Mouse (Mus musculus): ENCODE measurements around the gene Itga2b. TPM values are rescaled to one million over a fixed set of nuclear protein-coding genes. Genes with fewer than 3 reads are reported as not detected.

Gene Itga2b
- total RNA-seq (2014; fragmentation: Nextera tagmentation), result 27.3 and 37.6 TPM in 2 replicates
- 72.3 and 76.1 TPM in 2 replicates for total RNA-seq (2017)
- 23.5 and 27.8 TPM in 2 replicates for polyA plus RNA-seq (2012)

DNA sequence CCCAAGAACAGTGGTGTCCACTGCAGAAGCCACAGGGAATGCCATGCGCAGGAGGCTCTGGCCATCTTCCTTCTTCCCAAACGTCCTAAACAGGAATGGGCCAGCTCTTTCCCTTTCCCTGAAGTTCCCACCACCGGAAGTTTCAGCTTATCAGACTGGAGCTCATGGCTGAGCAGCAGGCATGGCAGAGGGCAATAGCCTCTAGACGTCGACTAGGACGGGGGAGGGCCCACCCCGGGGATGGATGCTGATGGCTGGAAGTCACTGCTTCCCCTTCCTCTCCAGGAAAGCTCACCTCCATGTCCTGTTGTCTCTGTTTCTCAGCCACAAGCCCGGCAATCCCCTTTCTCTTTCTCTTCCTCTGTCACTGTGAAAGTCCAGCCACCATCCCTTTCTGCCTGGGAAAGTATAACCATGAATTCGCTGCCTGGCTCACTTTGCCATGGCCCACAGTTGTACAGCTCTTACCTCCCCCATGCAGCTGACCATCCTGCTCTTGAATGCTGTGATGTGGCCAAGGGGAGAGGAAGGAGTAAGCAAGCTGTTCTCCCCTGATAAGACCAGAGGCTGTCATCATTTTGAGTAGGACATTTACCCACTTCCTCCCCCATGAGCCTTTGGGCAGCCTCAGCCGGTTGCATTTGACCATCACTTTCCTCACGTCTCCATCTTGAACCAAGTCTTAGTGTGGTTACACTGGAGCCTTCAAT, at the start of gene Itga2b:
Itga2b (minus strand) TSS at position 475 of the 710 bp plus-strand sequence.
- TF ChIP-seq GATA2 (IDR thresholded peaks at IDR 0.05; ENCODE audit: borderline replicate concordance, low read depth, low read length) (no peak), CTCF (IDR thresholded peaks at IDR 0.05; ENCODE audit: low read depth, low read length) (no peak), GATA1 (IDR thresholded peaks at IDR 0.05; ENCODE audit: borderline replicate concordance, low read length) (no peak), TAL1 (conservative IDR thresholded peaks at IDR 0.05; ENCODE audit: low read depth, low read length) (peak; percentile 89)
- Histone ChIP-seq H3K4me3 (ENCODE audit: low read depth, low read length) (peak within 1 kb of the TSS; percentile 63; the same call in 1 of the 2 replicates), H3K27me3 (ENCODE audit: insufficient read depth, low read length) (peaks cover 7% of the 10 kb centered on the region; the same call in 1 of the 2 replicates), H3K9me3 (replicated peaks) (no peaks in the 10 kb centered on the region), H3K36me3 (replicated peaks) (peaks cover 23% of the 10 kb centered on the region), H3K4me1 (ENCODE audit: insufficient read depth, low read depth, low read length) (peaks cover 45% of the 10 kb centered on the region)
- peak; percentile 68 for DNase-seq (ENCODE audit: low spot score)
- peak; percentile 76 for ATAC-seq (ENCODE audit: extremely low read depth, insufficient number of reproducible peaks, low FRiP score, poor library complexity, severe bottlenecking)

DNA sequence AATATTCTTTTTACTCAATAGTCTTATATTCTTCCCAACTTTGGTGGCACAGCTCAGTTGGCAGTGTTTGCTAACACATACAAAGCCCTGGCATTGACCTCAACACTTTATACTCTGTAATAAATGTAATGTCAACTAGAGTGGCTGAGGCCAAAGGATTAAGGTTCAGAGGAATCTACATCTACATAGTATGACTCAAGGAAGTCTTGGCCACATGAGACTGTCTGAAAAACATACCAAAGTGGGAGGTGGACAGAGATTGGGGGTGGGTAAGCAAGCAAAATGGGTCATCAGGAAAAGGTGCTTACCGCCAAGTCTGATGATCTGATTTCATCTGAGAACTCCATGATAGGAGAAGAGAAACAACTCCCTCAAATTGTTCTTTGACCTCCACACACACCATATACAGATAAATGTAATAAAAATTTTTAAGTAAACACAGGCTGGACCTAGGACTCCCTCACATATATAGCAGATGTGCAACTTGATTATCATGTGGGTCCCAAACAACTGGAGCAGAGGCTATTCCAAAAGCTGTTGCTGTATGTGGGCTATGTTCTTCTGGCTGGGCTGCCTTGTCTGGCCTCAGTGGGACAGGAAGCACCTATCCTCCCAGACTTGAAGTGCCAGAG, 45.0 kb upstream of the Itga2b start:
- H3K4me3 ChIP-seq (ENCODE audit: low read depth, low read length), result no peak overlapping the region
- H3K36me3 ChIP-seq (replicated peaks), result peaks cover 68% of the 10 kb centered on the region
- H3K9me3 ChIP-seq (replicated peaks), result no peaks in the 10 kb centered on the region
- no peaks in the 10 kb centered on the region for H3K4me1 ChIP-seq (ENCODE audit: insufficient read depth, low read depth, low read length)
- H3K27me3 ChIP-seq (ENCODE audit: insufficient read depth, low read length), result no peaks in the 10 kb centered on the region
- no peak for TF ChIP-seq TAL1 (conservative IDR thresholded peaks at IDR 0.05; ENCODE audit: low read depth, low read length)
- no peak for TF ChIP-seq GATA2 (IDR thresholded peaks at IDR 0.05; ENCODE audit: borderline replicate concordance, low read depth, low read length)
- no peak for TF ChIP-seq POLR2AphosphoS5 (IDR thresholded peaks at IDR 0.05; ENCODE audit: insufficient replicate concordance, low read depth, low read length)
- TF ChIP-seq GATA1 (IDR thresholded peaks at IDR 0.05; ENCODE audit: borderline replicate concordance, low read length), result no peak
- TF ChIP-seq CTCF (IDR thresholded peaks at IDR 0.05; ENCODE audit: low read depth, low read length), result no peak
- DNase-seq (ENCODE audit: low spot score) (no peak), ATAC-seq (ENCODE audit: extremely low read depth, insufficient number of reproducible peaks, low FRiP score, poor library complexity, severe bottlenecking) (no peak)

DNA sequence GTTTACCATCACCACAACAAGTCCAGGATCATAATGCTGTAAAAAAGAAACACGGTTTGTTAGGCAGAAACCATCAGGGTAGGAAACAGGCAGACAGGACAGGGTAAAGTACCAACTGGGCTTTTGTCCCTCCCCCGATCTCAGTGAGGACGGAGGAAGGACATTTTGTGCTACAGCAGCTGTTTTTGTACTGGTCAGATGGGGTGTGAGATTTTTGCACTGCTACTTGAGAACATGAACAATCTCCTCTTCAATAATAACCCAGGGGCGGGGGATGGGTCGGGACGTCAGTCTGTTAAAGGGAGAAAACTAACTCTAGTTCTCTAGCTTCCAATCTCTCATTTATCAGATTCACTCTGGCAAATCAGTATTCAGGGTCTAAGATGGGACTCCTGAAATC, 40.3 kb upstream of the Itga2b start:
- H3K27me3 ChIP-seq (ENCODE audit: insufficient read depth, low read length), result no peaks in the 10 kb centered on the region
- H3K36me3 ChIP-seq (replicated peaks), result peaks cover 51% of the 10 kb centered on the region
- DNase-seq (ENCODE audit: low spot score) (no peak), ATAC-seq (ENCODE audit: extremely low read depth, insufficient number of reproducible peaks, low FRiP score, poor library complexity, severe bottlenecking) (no peak)
- H3K4me3 ChIP-seq (ENCODE audit: low read depth, low read length), result no peak overlapping the region
- H3K9me3 ChIP-seq (replicated peaks), result no peaks in the 10 kb centered on the region
- no peak for TF ChIP-seq TAL1 (conservative IDR thresholded peaks at IDR 0.05; ENCODE audit: low read depth, low read length)
- no peak for TF ChIP-seq GATA2 (IDR thresholded peaks at IDR 0.05; ENCODE audit: borderline replicate concordance, low read depth, low read length)
- no peak for TF ChIP-seq CTCF (IDR thresholded peaks at IDR 0.05; ENCODE audit: low read depth, low read length)
- no peak for TF ChIP-seq GATA1 (IDR thresholded peaks at IDR 0.05; ENCODE audit: borderline replicate concordance, low read length)
- TF ChIP-seq POLR2AphosphoS5 (IDR thresholded peaks at IDR 0.05; ENCODE audit: insufficient replicate concordance, low read depth, low read length), result no peak
- H3K4me1 ChIP-seq (ENCODE audit: insufficient read depth, low read depth, low read length), result no peaks in the 10 kb centered on the region

DNA sequence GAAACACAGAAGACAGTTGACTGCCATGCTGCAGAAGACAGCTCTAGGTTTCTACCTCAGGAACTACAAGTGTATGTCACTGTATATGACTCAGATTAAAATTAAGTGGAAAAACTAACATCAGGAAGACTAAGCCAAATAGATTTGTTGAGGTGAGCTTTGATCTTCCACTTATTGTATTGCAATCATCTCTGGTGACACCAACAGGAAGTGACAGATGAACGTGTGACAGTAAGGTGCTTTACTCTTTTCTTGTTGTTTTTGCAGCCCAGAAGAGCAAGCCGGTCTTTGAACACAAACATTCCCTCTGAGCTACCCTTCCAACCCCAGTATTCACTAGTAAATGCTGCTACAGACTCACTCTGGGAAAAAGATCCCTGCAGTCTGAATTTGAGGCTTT, 26.8 kb upstream of the Itga2b start:
- Histone ChIP-seq H3K9me3 (replicated peaks) (no peaks in the 10 kb centered on the region), H3K36me3 (replicated peaks) (peaks cover 84% of the 10 kb centered on the region), H3K27me3 (ENCODE audit: insufficient read depth, low read length) (no peaks in the 10 kb centered on the region), H3K4me3 (ENCODE audit: low read depth, low read length) (no peak overlapping the region), H3K4me1 (ENCODE audit: insufficient read depth, low read depth, low read length) (peaks cover 7% of the 10 kb centered on the region)
- TF ChIP-seq GATA1 (IDR thresholded peaks at IDR 0.05; ENCODE audit: borderline replicate concordance, low read length), result no peak
- TF ChIP-seq CTCF (IDR thresholded peaks at IDR 0.05; ENCODE audit: low read depth, low read length), result no peak
- no peak for TF ChIP-seq GATA2 (IDR thresholded peaks at IDR 0.05; ENCODE audit: borderline replicate concordance, low read depth, low read length)
- TF ChIP-seq TAL1 (conservative IDR thresholded peaks at IDR 0.05; ENCODE audit: low read depth, low read length), result no peak
- no peak for TF ChIP-seq POLR2AphosphoS5 (IDR thresholded peaks at IDR 0.05; ENCODE audit: insufficient replicate concordance, low read depth, low read length)
- ATAC-seq (ENCODE audit: extremely low read depth, insufficient number of reproducible peaks, low FRiP score, poor library complexity, severe bottlenecking) (no peak), DNase-seq (ENCODE audit: low spot score) (no peak)

DNA sequence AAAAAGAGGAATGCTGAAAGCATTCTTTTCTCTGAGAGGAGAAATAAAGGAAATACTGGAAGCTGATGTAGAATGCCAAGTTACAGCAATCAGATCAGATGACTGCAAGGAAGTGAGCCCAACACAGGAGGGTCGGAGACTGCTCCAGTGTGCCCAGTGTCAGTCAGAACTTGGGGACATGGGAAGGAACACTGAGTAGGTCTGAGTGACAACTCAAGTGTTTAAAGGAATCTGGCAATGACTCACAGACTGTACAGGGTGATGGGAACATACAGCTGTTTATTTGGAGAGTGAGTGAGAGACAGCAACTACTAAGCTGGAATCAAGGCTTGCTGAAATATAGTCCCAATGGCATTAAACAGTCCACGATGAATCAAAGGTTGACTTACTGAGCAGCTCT, 26.3 kb upstream of the Itga2b start:
- Histone ChIP-seq H3K4me3 (ENCODE audit: low read depth, low read length) (no peak overlapping the region), H3K9me3 (replicated peaks) (no peaks in the 10 kb centered on the region), H3K36me3 (replicated peaks) (peaks cover 79% of the 10 kb centered on the region), H3K4me1 (ENCODE audit: insufficient read depth, low read depth, low read length) (peaks cover 7% of the 10 kb centered on the region), H3K27me3 (ENCODE audit: insufficient read depth, low read length) (no peaks in the 10 kb centered on the region)
- no peak for TF ChIP-seq CTCF (IDR thresholded peaks at IDR 0.05; ENCODE audit: low read depth, low read length)
- no peak for TF ChIP-seq TAL1 (conservative IDR thresholded peaks at IDR 0.05; ENCODE audit: low read depth, low read length)
- ATAC-seq (ENCODE audit: extremely low read depth, insufficient number of reproducible peaks, low FRiP score, poor library complexity, severe bottlenecking) (no peak), DNase-seq (ENCODE audit: low spot score) (no peak)

DNA sequence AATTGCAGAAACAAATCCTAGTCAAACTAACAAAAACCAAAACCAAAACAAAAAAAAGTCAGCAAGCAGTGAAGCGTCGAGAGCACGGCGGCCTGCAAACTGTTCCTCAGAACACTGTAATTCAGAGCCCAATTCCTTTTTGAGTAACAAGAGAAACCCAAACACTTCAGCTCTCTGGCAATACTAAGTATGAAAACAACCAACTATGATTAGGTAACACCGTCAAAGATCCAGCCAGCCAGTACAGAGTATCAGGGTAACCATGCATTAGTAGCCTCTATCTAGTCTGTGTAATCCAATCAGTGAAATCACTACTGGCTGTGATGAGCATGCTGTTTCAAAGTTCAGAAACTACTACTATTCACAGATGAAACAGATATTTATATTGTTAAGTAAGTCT, 25.8 kb upstream of the Itga2b start:
- Histone ChIP-seq H3K27me3 (ENCODE audit: insufficient read depth, low read length) (no peaks in the 10 kb centered on the region), H3K36me3 (replicated peaks) (peaks cover 76% of the 10 kb centered on the region), H3K4me3 (ENCODE audit: low read depth, low read length) (no peak overlapping the region), H3K9me3 (replicated peaks) (no peaks in the 10 kb centered on the region), H3K4me1 (ENCODE audit: insufficient read depth, low read depth, low read length) (peaks cover 7% of the 10 kb centered on the region)
- TF ChIP-seq TAL1 (conservative IDR thresholded peaks at IDR 0.05; ENCODE audit: low read depth, low read length) (no peak), GATA2 (IDR thresholded peaks at IDR 0.05; ENCODE audit: borderline replicate concordance, low read depth, low read length) (no peak), CTCF (IDR thresholded peaks at IDR 0.05; ENCODE audit: low read depth, low read length) (no peak), GATA1 (IDR thresholded peaks at IDR 0.05; ENCODE audit: borderline replicate concordance, low read length) (no peak), POLR2AphosphoS5 (IDR thresholded peaks at IDR 0.05; ENCODE audit: insufficient replicate concordance, low read depth, low read length) (no peak)
- ATAC-seq (ENCODE audit: extremely low read depth, insufficient number of reproducible peaks, low FRiP score, poor library complexity, severe bottlenecking) (no peak), DNase-seq (ENCODE audit: low spot score) (no peak)
